Mouse (Mus musculus) CD8-positive naive resting alpha-beta T cell, adult 57 days (primary cell): ENCODE measurements around the gene Myt1l. TPM values are rescaled to one million over a fixed set of nuclear protein-coding genes. Genes with fewer than 3 reads are reported as not detected.

Experiments
- total RNA-seq: library from RNA; stranded (reverse); gene quantifications from one replicate; pipeline ENCODE4 v1.2.4, GENCODE M21; 2023

Gene Myt1l
- not detected for total RNA-seq

GRCm38 (mm10) chr12:29528031-29528771 lies at the start of gene Myt1l:
Myt1l (plus strand) TSS chr12:29528384.

DNA sequence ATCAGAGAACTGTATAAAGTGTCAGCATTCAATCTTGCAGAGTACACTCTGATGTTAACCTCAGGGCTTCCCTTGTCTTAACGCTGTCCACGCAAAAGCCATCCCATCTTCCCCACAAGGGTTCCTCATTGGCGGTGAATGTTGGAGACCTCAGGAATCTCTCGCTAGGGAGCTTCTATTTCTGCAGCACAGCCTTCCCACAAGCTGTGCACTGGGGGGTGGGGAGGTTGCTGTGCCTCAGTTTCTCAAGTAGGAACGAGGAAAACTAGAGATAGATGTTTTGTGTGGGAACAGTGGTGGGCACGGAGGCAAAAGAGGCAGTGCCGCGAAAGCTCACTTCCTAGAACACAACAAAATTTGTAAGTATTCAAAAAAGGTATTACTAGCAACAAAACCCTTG lies 409.1 kb downstream of the Myt1l start, which contains the start of gene Pxdn:
TSS of gene Pxdn (plus strand) at position 301 of the 400 bp plus-strand sequence.

